Mouse (Mus musculus) layer of hippocampus, adult 8-10 months (tissue): ENCODE results near the gene Ltbp3. TPM values are rescaled to one million over a fixed set of nuclear protein-coding genes. Genes with fewer than 3 reads are reported as not detected.

Experiments used
- DNase-seq, 2 experiments: peaks; one replicate each; pipeline ENCODE4 v3.0.0; 2022; ENCODE audit warnings: low spot score in 2 of 2
- total RNA-seq, 4 experiments: library from RNA; stranded (reverse); gene quantifications; 2 replicates each; pipeline ENCODE4 v1.2.4; 2022

The Ltbp3 gene
- total RNA-seq, 4 experiments from 2014 or later = 30.4 to 40.5 (median 33.1) TPM

DNA sequence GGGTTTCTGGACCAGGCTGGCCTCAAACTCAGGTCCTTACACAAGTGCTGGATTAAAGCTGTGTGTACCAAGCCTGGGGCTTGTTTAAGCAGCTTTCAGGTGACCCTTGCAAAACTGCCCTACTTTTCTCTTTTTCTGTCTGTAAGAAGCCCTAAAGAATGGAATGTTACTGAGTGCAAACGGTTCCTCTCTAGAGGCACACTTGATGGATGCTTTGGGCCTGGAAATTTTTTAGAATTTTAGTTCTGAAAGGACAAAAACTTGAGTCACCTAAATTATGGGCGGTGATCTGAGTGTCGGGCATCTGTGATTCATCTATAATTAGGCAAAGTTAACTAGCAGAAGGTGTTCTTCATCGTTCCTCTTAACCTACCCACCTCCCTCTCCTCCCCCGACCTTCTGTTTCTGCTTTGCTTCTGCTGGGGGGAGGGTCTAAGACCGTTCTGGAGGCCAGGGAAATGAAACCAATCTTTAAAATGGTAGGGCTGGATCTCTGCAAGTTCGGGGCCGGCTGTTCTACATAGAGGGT is 63.7 kb downstream of the Ltbp3 start:
- peak in 1 of 2 experiments; percentile 68 for DNase-seq

DNA sequence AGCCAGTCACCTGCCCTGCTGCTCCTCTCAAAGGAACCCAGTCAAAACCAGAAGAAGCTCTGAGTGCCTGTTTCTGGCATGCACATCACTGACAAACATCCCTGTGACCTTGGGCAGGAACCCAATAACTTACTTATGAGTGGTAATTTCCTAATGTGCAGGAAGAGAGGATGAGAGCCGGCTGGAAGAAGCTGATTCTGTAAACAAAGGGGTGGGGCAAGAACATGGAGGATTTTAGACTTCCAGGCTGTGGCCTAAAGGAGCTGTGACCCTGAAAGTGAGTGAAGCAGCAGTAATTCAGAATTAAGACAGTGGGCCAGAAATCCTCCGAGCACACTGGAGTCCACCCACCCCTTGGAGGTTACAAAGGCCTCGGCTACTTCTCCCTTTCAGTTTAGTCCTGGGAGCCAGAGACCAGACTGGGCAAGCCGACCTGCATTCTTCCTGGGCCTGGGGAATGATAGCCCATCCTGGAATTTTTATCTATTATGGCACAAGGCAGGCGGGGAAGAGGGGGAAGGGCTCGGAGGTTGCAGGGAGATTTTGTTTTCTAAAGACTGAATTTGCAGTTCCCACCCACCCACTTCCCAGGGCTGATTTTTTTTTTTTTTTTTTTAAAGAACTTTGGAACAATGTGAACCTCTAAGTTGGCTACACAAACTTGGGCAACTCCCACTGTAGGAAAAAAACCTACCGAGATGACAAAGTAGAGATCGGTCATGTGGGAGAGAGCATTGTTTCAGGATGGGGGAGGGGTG is 65.5 kb downstream of the Ltbp3 start:
- DNase-seq = no peak

- no peak for DNase-seq
Observed at GRCm38 (mm10) chr19:5806809-5807205, 66.1 kb downstream of the Ltbp3 start.

- DNase-seq = no peak
Observed at GRCm38 (mm10) chr19:5807740-5808139, 67.0 kb downstream of the Ltbp3 start.

Other genes starting within 250 kb of the Ltbp3 start
- gene 1700020D05Rik, start 237.1 kb upstream of the Ltbp3 start, total RNA-seq = 10 to 100 TPM in 2 of 4 experiments, 1 to 10 TPM in 2; 7.4 to 12.1 (median 9.6) TPM
- gene Snx32, start 230.4 kb upstream of the Ltbp3 start, total RNA-seq = 10 to 100 TPM; 86.8 to 95.2 (median 88.6) TPM
- not detected for gene Ovol1, start 180.3 kb upstream of the Ltbp3 start, total RNA-seq
- 1 to 10 TPM; 5.8 to 8.7 (median 6.6) TPM for gene Ap5b1, start 172.9 kb upstream of the Ltbp3 start, total RNA-seq
- 10 to 100 TPM; 58.8 to 96.9 (median 78.2) TPM for gene Rnaseh2c, start 139.0 kb upstream of the Ltbp3 start, total RNA-seq
- gene Kat5, start 130.7 kb upstream of the Ltbp3 start, total RNA-seq = 100 to 1,000 TPM in 1 of 4 experiments, 10 to 100 TPM in 3; 81.5 to 105 (median 86.9) TPM
- 10 to 100 TPM; 18.8 to 32.7 (median 23.7) TPM for gene Rela, start 103.4 kb upstream of the Ltbp3 start, total RNA-seq
- 10 to 100 TPM; 16.2 to 20.4 (median 19.4) TPM for gene Sipa1, start 77.2 kb upstream of the Ltbp3 start, total RNA-seq
- 10 to 100 TPM; 16.9 to 21.3 (median 18.7) TPM for gene Map3k11, start 52.2 kb upstream of the Ltbp3 start, total RNA-seq
- gene Pcnx3, start 52.0 kb upstream of the Ltbp3 start, total RNA-seq = 10 to 100 TPM; 74.5 to 80.9 (median 77.0) TPM
- gene Kcnk7, start 36.5 kb upstream of the Ltbp3 start, total RNA-seq = under 1 TPM in 1 of 4 experiments, not detected in 3; 0.43 TPM
- gene Ehbp1l1, start 14.6 kb upstream of the Ltbp3 start, total RNA-seq = 10 to 100 TPM; 12.4 to 17.8 (median 16.4) TPM
- gene Fam89b, start 11.3 kb upstream of the Ltbp3 start, total RNA-seq = 10 to 100 TPM; 22.5 to 31.3 (median 27.4) TPM
- 10 to 100 TPM; 77.7 to 94.4 (median 88.1) TPM for gene Scyl1, start 30.5 kb downstream of the Ltbp3 start, total RNA-seq
- 10 to 100 TPM; 10.4 to 20.8 (median 16.3) TPM for gene Frmd8, start 134.4 kb downstream of the Ltbp3 start, total RNA-seq
- 1 to 10 TPM; 3.1 to 7.1 (median 4.5) TPM for gene Slc25a45, start 136.9 kb downstream of the Ltbp3 start, total RNA-seq
- gene Tigd3, start 153.2 kb downstream of the Ltbp3 start, total RNA-seq = 1 to 10 TPM; 2.2 to 3.5 (median 2.9) TPM
- 100 to 1,000 TPM in 1 of 4 experiments, 10 to 100 TPM in 3; 89.6 to 135 (median 97.5) TPM for gene Dpf2, start 172.1 kb downstream of the Ltbp3 start, total RNA-seq
- gene Cdc42ep2, start 183.9 kb downstream of the Ltbp3 start, total RNA-seq = 1 to 10 TPM; 4.4 to 6.0 (median 5.4) TPM
- gene Pola2, start 223.3 kb downstream of the Ltbp3 start, total RNA-seq = 1 to 10 TPM; 4.4 to 8.2 (median 7.1) TPM
- not detected for gene Slc22a20, start 245.2 kb downstream of the Ltbp3 start, total RNA-seq